Mouse (Mus musculus) macrophage (primary cell): Measurements from ENCODE around the gene Zfp661. TPM values are rescaled to one million over a fixed set of nuclear protein-coding genes. Genes with fewer than 3 reads are reported as not detected.
A peak's percentile ranks its signal among the peaks of the same experiment; 100 is the strongest.

Experiments used
- H3K27ac ChIP-seq: fragments of 350-480 bp; formaldehyde crosslinking; 2 replicates; pipeline ENCODE4 v1.9.0; 2021
- H3K36me3 ChIP-seq: fragments of 350-480 bp; formaldehyde crosslinking; 2 replicates; pipeline ENCODE4 v1.9.0; 2021; ENCODE audit errors: inconsistent target
- H3K4me3 ChIP-seq: fragments of 350-480 bp; formaldehyde crosslinking; 2 replicates; pipeline ENCODE4 v1.9.0; 2021; ENCODE audit errors: inconsistent target
- H3K79me2 ChIP-seq: fragments of 350-480 bp; formaldehyde crosslinking; 2 replicates; pipeline ENCODE4 v1.9.0; 2021; ENCODE audit errors: inconsistent target
- WGBS: methylation state at CpG from one replicate; pipeline ENCODE4 v1.1.7; 2026; ENCODE audit warnings: inconsistent platforms; ENCODE audit not compliant: missing documents; 5-methylcytosine and 5-hydroxymethylcytosine counted together
- polyA plus RNA-seq: library from polyadenylated mRNA; stranded (reverse); fragments of 250-400 nt; gene quantifications from 3 replicates; pipeline ENCODE4 v1.2.4, GENCODE M21; 2018; ENCODE audit warnings: inconsistent platforms

Zfp661 gene
- polyA plus RNA-seq, 1 experiment from 2014 or later, result 1.4 TPM

DNA sequence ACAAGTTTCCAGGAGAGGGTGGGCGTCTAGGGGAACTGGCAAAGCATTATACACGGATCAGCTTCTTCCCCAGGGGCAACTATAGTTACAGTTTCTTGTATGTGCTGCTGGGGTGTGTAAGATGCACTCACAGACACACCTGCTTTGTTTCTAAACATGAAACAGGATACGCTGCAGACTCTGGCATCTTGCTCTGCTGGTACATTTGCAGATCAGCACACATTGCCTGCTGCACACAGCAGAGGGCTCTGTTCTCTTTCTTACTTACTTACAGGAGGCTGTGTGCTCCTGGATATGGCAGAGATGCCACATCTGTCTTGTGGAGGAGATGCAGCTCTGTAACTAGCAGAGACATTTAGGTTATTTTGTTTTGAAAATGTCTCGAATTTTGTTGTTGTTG is 3.9 kb upstream of the Zfp661 start:
- WGBS, result 49% methylated on average over 4 of the region's 4 CpGs
- Histone ChIP-seq H3K27ac (no peak overlapping the region), H3K79me2 (peaks cover 30% of the 10 kb centered on the region), H3K36me3 (peaks cover 29% of the 10 kb centered on the region; the same call in 1 of the 2 replicates), H3K4me3 (no peak overlapping the region)

DNA sequence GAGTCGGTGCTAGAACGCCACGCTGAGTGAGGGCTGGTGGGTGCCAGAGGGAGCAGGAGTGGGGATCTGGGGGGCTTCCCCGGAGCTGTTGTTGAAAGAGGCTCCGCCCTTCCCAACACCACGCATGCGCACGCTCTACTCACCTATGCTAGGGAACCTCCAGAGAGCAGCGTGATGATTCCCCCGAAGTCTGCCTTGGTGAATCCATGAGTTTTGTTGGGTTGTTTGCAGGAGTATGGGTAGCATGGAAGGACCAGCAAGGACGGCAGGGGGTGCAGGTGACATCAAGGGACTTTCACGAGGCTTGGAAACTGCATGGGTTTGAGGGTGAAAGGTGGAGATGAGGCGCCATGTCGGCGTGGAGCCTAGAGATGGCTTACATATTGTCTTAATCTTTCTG is 3.3 kb upstream of the Zfp661 start:
- Histone ChIP-seq H3K36me3 (peaks cover 24% of the 10 kb centered on the region; the same call in 1 of the 2 replicates), H3K79me2 (peaks cover 30% of the 10 kb centered on the region), H3K27ac (no peak overlapping the region), H3K4me3 (peak overlapping the region; percentile 1; the same call in 1 of the 2 replicates)
- 64% methylated on average over 14 of the region's 15 CpGs for WGBS

DNA sequence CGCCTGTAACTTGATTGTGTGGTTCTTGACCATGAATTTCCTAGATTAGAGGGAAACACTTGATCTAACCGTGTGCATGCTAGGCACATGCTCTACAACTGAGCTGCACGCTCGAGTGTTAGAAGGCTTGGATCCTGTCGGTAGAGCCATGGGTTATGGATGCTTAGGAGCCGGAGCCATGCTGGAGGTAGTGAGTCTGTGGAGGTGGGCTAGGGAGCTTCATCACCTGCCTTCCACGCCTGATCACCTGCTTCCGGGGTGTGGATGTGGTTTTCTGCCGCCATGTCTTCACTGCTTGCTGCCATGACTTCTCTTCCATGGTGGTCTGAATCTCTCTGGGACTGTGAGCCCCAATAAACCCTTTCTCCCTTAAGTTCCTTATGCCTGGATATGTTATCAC is 2.0 kb upstream of the Zfp661 start:
- Histone ChIP-seq H3K36me3 (peaks cover 14% of the 10 kb centered on the region; the same call in 1 of the 2 replicates), H3K27ac (no peak overlapping the region), H3K79me2 (peaks cover 30% of the 10 kb centered on the region), H3K4me3 (no peak overlapping the region)
- 89% methylated on average over 9 of the region's 9 CpGs for WGBS

DNA sequence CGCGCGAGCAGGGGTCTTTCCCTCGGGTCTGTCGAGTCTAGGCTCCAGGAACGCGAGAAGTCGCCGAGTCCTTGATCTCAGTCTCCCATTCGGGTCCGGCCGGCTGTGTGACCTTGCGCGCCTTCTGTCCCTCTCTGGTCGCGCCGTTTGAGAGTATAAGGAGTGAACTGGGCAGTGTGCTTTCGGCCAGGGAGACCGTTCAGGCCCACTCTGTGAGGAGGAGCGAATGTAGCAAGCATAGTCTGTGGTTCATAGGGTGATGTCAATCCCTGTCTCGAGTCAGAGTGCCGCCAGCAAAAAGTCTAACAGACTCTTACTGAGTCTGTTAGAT is 585 bp upstream of the Zfp661 start:
- Histone ChIP-seq H3K79me2 (peaks cover 30% of the 10 kb centered on the region), H3K4me3 (peak overlapping the region; percentile 96), H3K36me3 (peaks cover 8% of the 10 kb centered on the region; the same call in 1 of the 2 replicates), H3K27ac (peak overlapping the region; percentile 89)
- WGBS, result under 1% methylated on average over 17 of the region's 22 CpGs

DNA sequence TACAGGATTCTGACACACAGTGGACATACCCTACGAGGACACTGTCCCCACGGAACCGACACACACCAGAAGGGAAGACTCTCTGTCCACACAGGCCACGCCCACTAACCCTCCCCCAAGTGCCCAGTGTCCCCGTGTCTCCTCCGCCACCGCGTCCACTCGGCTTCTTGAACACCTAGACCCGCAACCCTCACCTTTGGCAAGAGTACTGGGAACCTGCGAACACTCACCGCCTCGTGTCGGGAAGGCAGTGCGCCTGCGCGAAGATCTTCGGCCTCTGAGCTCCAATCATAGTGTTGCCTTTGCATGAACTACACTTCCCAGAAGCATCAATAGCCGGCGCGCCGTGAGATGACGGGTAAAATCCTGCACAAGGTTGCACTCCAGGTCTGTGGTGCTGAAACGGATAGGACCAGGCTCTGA is 2.4 kb downstream of the Zfp661 start:
- Histone ChIP-seq H3K4me3 (peak overlapping the region; percentile 73), H3K36me3 (no peaks in the 10 kb centered on the region), H3K79me2 (peaks cover 21% of the 10 kb centered on the region), H3K27ac (no peak overlapping the region)
- WGBS, result under 1% methylated on average over 24 of the region's 24 CpGs

DNA sequence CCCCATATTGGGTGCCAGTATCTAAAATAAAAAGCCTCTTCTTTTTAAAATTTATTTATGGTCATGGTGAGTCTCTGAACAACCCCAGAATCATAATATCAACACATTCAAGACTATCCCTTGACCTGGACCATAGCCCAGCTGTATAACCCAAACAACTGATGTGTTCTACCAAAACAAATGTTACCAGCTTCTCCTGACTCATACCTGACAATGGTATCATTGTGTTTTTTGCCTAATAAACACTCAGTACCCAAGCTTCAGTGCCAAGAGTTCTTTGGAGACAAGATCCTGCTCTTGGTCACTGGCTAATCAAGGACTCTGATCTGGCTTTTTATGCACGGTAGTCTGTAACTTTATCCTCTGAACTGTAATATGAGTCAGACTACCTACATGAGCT is 13.6 kb downstream of the Zfp661 start:
- H3K36me3 ChIP-seq, result peaks cover 12% of the 10 kb centered on the region; the same call in 1 of the 2 replicates
- no peak overlapping the region for H3K4me3 ChIP-seq
- no peak overlapping the region for H3K27ac ChIP-seq
- WGBS, result 79% methylated on average over 1 of the region's 1 CpGs
- no peaks in the 10 kb centered on the region for H3K79me2 ChIP-seq

DNA sequence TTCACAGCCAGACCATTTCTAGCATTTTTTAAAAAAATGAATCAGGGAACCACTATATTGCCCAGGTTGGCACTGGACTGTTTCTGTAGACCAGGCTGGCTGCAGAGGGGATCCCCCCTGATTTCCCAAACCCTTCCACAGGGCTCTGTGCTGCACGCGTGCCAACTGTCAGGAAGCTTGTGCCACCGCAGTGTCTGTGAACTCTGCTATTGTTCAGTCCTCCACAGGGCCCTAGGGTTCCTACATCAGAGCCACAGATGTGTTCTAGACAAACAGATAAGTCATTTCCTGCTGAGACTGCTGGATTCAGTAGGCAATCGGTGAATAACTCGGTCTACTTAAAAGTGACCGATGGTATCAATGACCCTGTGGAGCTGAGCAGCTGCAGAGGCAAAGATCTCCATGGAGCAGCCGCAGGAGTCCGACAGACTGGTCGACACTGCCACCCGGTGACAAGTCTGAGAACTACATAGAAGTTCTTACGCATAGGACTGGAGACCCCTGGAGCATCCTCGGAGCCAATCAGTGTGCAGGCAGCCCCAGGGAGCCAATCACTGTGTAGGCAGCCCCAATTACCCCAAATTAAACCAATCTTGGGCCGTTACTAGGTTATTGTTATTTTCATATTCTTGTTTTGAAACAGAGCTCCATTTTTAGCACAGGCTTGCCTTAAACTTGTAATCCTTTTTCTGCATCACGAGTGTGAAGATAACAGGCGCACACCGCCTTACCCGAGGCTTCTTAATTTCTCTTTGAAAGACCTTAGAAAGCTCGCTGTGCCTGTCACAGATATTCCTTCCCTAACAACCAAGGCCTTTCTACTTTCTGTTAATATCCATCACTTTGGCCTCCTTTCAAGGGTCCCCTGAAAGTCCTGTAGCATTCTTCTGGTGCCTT is 27.6 kb downstream of the Zfp661 start:
- Histone ChIP-seq H3K36me3 (no peaks in the 10 kb centered on the region), H3K27ac (no peak overlapping the region), H3K79me2 (no peaks in the 10 kb centered on the region), H3K4me3 (no peak overlapping the region)
- WGBS, result 20% methylated on average over 18 of the region's 18 CpGs

DNA sequence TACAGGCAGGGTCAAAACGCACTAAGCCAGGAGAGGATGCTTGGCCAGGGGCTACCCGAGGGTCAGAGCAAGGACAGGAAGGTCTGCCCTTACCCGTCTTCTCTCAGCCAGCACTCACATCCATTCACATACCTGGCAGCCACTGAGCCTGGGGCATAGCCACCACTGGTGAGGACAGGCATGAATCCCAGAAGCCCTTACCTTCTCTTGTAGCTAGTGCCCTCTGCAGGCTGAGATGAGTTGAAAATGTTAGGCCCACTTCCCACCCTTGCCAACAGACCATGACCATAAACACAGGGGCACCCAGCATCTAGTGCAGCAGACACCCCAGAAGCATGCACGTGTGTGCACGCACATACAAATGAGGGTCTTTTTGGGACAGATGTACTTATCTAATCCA is 35.8 kb downstream of the Zfp661 start:
- H3K79me2 ChIP-seq, result no peaks in the 10 kb centered on the region
- no peak overlapping the region for H3K27ac ChIP-seq
- no peak overlapping the region for H3K4me3 ChIP-seq
- no peaks in the 10 kb centered on the region for H3K36me3 ChIP-seq
- 76% methylated on average over 5 of the region's 5 CpGs for WGBS

DNA sequence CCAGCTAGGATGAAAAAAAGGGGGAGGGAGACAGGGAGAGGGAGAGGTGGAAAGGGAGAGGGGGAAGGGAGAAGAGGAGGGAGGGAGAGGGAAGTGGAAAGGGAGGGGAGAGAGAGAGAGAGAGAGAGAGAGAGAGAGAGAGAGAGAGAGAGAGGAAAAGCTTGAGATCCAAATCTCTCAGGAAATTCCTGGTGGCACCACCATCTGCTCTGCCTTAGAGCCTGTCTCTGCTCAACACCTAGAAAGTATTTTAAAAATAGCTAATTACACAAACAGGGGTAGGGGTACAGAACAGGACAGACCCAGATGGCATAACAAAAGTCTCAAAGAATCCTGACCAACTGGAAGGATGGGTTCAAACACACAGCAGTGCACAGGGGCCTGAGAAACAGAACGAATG is 36.4 kb downstream of the Zfp661 start:
- Histone ChIP-seq H3K27ac (no peak overlapping the region), H3K79me2 (no peaks in the 10 kb centered on the region), H3K4me3 (no peak overlapping the region), H3K36me3 (no peaks in the 10 kb centered on the region)
- WGBS, result 83% methylated on average over 1 of the region's 1 CpGs

DNA sequence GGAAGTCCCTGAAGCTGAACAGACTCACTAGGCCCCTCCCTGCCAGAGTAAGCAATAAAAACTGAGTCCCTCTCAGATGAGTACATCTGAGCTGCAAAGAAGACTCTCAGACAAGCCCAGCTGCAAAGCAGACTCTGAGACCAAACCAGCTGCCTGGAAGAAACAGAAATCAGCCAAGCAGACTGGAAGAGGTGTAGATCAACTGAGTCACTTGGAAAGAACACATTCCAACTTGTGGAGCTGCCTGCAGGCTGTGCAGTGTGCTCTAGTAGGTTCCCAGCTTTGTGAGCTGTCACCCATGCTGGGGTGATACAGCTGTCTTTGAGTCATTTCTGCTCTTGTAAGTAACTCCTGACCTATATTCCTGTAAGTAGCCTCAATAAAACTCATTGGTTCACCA is 37.2 kb downstream of the Zfp661 start:
- no peak overlapping the region for H3K4me3 ChIP-seq
- H3K27ac ChIP-seq, result no peak overlapping the region
- no peaks in the 10 kb centered on the region for H3K36me3 ChIP-seq
- no peaks in the 10 kb centered on the region for H3K79me2 ChIP-seq

DNA sequence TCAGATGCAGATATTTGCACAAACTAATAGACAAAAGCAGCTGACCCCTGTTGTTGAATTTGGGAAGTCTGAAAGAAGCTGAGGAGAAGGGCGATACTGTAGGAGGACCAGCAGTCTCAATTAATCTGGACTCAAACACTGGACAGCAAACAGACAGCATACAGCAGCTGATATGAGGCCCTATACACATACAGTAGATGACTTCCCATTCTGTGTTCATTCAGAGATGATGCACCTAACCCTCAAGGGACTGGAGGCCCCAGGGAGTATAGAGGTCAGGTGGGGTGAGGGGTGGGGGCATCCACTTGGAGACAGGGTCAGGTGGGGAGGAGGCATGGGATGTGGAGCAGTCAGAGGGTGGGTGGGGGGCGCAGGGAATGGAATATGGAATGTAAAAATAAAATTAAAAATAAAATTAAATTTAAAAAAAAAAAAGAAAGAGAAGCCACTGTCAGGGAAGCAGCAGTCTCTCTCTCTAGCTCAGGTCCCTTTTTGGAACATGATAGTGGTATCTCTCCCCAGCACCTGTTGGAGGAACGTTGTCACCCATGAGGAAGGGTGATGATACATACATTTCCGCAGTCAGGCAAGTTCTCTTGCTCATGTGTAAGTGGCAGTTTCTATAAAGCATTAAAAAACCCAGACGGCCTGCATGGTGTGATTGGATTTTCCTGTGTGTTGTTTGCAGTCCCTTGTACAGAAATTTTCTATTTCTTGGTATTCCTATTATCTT is 38.4 kb downstream of the Zfp661 start:
- Histone ChIP-seq H3K36me3 (no peaks in the 10 kb centered on the region), H3K79me2 (no peaks in the 10 kb centered on the region), H3K4me3 (no peak overlapping the region), H3K27ac (no peak overlapping the region)
- WGBS, result 82% methylated on average over 4 of the region's 5 CpGs

DNA sequence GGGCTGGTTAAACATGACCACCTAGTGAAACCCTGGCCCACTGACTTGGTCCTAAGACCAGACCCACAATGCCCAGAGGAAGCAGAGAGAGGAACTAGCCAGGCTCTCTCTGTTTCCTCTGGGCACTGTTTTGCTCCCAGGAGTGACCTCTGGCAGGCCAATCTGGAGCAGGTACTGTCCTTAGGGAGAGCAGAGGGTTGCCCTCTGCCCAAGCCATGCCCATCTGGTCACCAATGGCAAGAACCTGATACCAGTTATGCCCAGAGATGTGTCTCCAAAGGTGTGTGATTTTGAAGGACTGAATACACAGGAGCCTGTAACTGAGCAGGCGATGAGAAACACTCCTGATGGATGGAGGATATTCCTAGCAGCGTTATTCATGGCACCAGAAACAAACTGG is 45.2 kb downstream of the Zfp661 start:
- no peaks in the 10 kb centered on the region for H3K36me3 ChIP-seq
- H3K4me3 ChIP-seq, result no peak overlapping the region
- 100% methylated on average over 2 of the region's 2 CpGs for WGBS
- no peak overlapping the region for H3K27ac ChIP-seq
- H3K79me2 ChIP-seq, result no peaks in the 10 kb centered on the region

DNA sequence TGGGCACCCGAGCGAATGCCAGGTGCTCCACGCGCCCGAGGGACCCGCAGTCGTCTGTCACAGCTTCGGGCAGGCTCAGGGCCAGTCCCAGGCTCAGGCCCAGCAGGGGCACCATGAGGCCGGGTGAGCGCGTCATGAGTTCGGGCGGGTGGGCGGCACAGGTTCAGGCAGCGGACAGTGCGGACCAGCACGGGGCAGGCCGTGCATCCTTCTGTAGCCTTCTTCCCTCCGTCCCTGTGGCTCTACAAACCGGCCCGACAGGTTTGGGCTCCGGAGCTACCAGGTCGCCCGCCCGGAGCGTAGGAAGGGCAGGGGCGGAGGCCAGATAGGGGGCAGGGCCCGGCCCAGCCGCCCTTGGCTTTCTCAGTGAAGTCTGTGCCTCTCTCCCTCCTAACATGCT is 45.7 kb downstream of the Zfp661 start, which contains the start of gene Prom2:
Gene Prom2 (minus strand): TSS at position 283 of the 400 bp plus-strand sequence.
- Histone ChIP-seq H3K27ac (no peak within 1 kb of the TSS), H3K36me3 (no peaks in the 10 kb centered on the region), H3K79me2 (no peaks in the 10 kb centered on the region), H3K4me3 (no peak within 1 kb of the TSS)
- 39% methylated on average over 26 of the region's 29 CpGs for WGBS

DNA sequence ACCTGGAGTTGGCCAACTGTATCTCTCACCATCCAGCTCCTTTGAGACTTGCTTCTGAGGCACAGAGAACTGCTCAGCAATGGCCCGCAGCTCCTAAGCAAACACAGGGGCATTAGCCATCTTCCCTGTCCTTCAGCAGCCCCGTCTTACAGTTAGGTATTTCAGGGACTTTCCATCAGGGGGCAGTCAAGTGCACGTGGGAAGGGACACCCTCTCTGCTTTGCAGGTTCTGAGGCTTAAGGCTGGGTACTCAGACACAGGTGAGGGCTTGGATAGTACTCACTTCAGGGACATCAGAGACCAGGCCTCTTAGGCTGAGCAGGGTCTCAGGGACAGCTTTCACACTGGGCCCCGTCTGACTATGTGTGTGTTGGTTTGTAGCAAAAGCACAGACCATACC is 47.4 kb downstream of the Zfp661 start:
- 62% methylated on average over 4 of the region's 4 CpGs for WGBS

DNA sequence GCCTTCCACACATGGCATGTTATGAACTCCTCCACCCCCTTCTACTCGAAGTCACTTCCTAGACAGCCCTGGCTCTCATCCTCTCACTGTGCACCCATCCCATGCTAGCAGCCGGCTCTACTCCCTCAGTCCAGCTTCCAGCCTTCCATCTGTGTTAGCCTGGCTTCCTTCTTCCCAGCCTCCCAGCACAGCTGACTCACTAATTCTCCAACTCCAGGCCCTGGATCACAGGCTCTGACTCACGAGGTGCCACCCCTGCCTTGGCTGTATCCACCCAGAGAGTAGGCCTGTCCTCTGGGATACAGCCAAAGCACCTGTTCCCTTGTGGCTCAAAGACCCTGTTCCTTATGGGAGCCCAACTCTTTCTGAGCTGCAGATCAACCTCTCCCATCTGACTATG is 49.3 kb downstream of the Zfp661 start:
- no peaks in the 10 kb centered on the region for H3K36me3 ChIP-seq
- H3K4me3 ChIP-seq, result no peak overlapping the region
- no peaks in the 10 kb centered on the region for H3K79me2 ChIP-seq
- no peak overlapping the region for H3K27ac ChIP-seq
- 87% methylated on average over 3 of the region's 3 CpGs for WGBS

More for the DNA sequence above, 47.4 kb downstream of the Zfp661 start:
- Histone ChIP-seq H3K79me2 (no peaks in the 10 kb centered on the region), H3K4me3 (no peak overlapping the region), H3K36me3 (no peaks in the 10 kb centered on the region), H3K27ac (no peak overlapping the region)
